Mouse (Mus musculus) CH12.LX (cell line): ENCODE results near the gene Hist1h3f. TPM values are rescaled to one million over a fixed set of nuclear protein-coding genes. Genes with fewer than 3 reads are reported as not detected.
A peak's percentile ranks its signal among the peaks of the same experiment; 100 is the strongest.

ENCODE experiments used
- DNase-seq: peaks from one replicate; pipeline ENCODE4 v3.0.0-alpha.2; 2013; ENCODE audit errors: extremely low read depth
- H3K27ac ChIP-seq: 2 replicates; pipeline ENCODE4 v1.5.1; 2012; ENCODE audit warnings: low read depth, mild to moderate bottlenecking, control low read depth, moderate library complexity; ENCODE audit not compliant: insufficient read depth
- H3K27me3 ChIP-seq: replicated peaks from 2 replicates; pipeline ENCODE3; 2012; ENCODE audit warnings: inconsistent platforms
- H3K36me3 ChIP-seq, 2 experiments: replicated peaks in 1 of 2; 2 replicates each; pipeline versions ENCODE3 to v1.6.1; 2012; ENCODE audit warnings: inconsistent platforms in 1 of 2, low read length in 1 of 2, mild to moderate bottlenecking in 1 of 2, mixed read lengths in 1 of 2, moderate library complexity in 1 of 2; ENCODE audit not compliant: control insufficient read depth in 1 of 2, insufficient read depth in 1 of 2
- H3K4me1 ChIP-seq, 2 experiments: 2 replicates each; pipeline ENCODE4 v1.6.1; 2012; ENCODE audit warnings: inconsistent platforms in 1 of 2, moderate library complexity in 1 of 2; ENCODE audit not compliant: insufficient read depth in 2 of 2, control insufficient read depth in 1 of 2
- H3K4me2 ChIP-seq: 2 replicates; pipeline ENCODE4 v1.6.1; 2012; ENCODE audit warnings: low read depth, mild to moderate bottlenecking, control low read depth; ENCODE audit not compliant: poor library complexity, insufficient read depth, severe bottlenecking
- H3K4me3 ChIP-seq, 3 experiments: fragments of 150-350 bp in 1 of 3; sonication (generic) in 1 of 3; replicated peaks in 1 of 3; 2 replicates each; pipeline versions ENCODE3 to v1.5.1; 2011 to 2012; ENCODE audit warnings: low read depth in 2 of 3, low read length in 2 of 3, mild to moderate bottlenecking in 2 of 3, moderate library complexity in 2 of 3, control low read depth in 1 of 3, improper control_type of control experiment in 1 of 3, inconsistent platforms in 1 of 3, mixed read lengths in 1 of 3; ENCODE audit not compliant: poor library complexity in 1 of 3
- H3K79me2 ChIP-seq: replicated peaks from 2 replicates; pipeline ENCODE4 v1.6.1; 2012; ENCODE audit warnings: mild to moderate bottlenecking, moderate library complexity; ENCODE audit not compliant: control insufficient read depth, poor library complexity, insufficient read depth, severe bottlenecking; ENCODE audit errors: extremely low read depth
- H3K9ac ChIP-seq: 2 replicates; pipeline ENCODE4 v1.6.1; 2012; ENCODE audit warnings: low read depth, mild to moderate bottlenecking, control low read depth, moderate library complexity; ENCODE audit not compliant: insufficient read depth
- H3K9me3 ChIP-seq: replicated peaks from 2 replicates; pipeline ENCODE3; 2012; ENCODE audit warnings: low read length, inconsistent platforms, mixed read lengths
- BHLHE40 ChIP-seq: IDR thresholded peaks from 2 replicates; pipeline ENCODE4 v1.6.1; 2011; ENCODE audit warnings: mild to moderate bottlenecking, low read depth, low read length, improper control_type of control experiment
- CHD1 ChIP-seq: IDR thresholded peaks from 2 replicates; pipeline ENCODE4 v1.6.1; 2012; ENCODE audit warnings: low read depth, low read length, improper control_type of control experiment, inconsistent platforms
- CHD2 ChIP-seq: IDR thresholded peaks from 2 replicates; pipeline ENCODE4 v1.6.1; 2011; ENCODE audit warnings: low read length, improper control_type of control experiment
- E2F4 ChIP-seq: IDR thresholded peaks from 2 replicates; pipeline ENCODE4 v1.6.1; 2011; ENCODE audit warnings: low read depth, low read length, improper control_type of control experiment; ENCODE audit not compliant: insufficient replicate concordance
- ELF1 ChIP-seq: IDR thresholded peaks from 2 replicates; pipeline ENCODE4 v1.6.1; 2014; ENCODE audit warnings: low read depth, mild to moderate bottlenecking, inconsistent platforms, low read length, improper control_type of control experiment
- EP300 ChIP-seq: IDR thresholded peaks from 2 replicates; pipeline ENCODE4 v1.6.1; 2011; ENCODE audit warnings: low read length, improper control_type of control experiment
- ETS1 ChIP-seq: conservative IDR thresholded peaks from 2 replicates; pipeline ENCODE4 v1.6.1; 2012; ENCODE audit warnings: low read depth, mild to moderate bottlenecking, inconsistent platforms, low read length, improper control_type of control experiment, moderate library complexity
- GABPA ChIP-seq: IDR thresholded peaks from 2 replicates; pipeline ENCODE4 v1.6.1; 2012; ENCODE audit warnings: low read depth, low read length, improper control_type of control experiment, inconsistent platforms; ENCODE audit not compliant: insufficient replicate concordance
- HCFC1 ChIP-seq: IDR thresholded peaks from 2 replicates; pipeline ENCODE4 v1.6.1; 2012; ENCODE audit warnings: low read depth, mild to moderate bottlenecking, inconsistent platforms, low read length, improper control_type of control experiment
- IRF4 ChIP-seq: IDR thresholded peaks from 2 replicates; pipeline ENCODE4 v1.6.1; 2014; ENCODE audit warnings: low read depth, mild to moderate bottlenecking, inconsistent platforms, low read length, improper control_type of control experiment
- JUN ChIP-seq: IDR thresholded peaks from 2 replicates; pipeline ENCODE4 v1.6.1; 2011; ENCODE audit warnings: low read depth, mild to moderate bottlenecking, low read length, improper control_type of control experiment, moderate library complexity; ENCODE audit not compliant: insufficient read depth
- KAT2A ChIP-seq: IDR thresholded peaks from 2 replicates; pipeline ENCODE4 v1.6.1; 2012; ENCODE audit warnings: low read length, improper control_type of control experiment, inconsistent platforms; ENCODE audit not compliant: insufficient replicate concordance
- MAFK ChIP-seq: IDR thresholded peaks from 2 replicates; pipeline ENCODE4 v1.6.1; 2011; ENCODE audit warnings: low read length, improper control_type of control experiment; ENCODE audit not compliant: insufficient replicate concordance
- MAX ChIP-seq: IDR thresholded peaks from 2 replicates; pipeline ENCODE4 v1.6.1; 2011; ENCODE audit warnings: low read length, improper control_type of control experiment
- MAZ ChIP-seq: IDR thresholded peaks from 2 replicates; pipeline ENCODE4 v1.6.1; 2012; ENCODE audit warnings: low read depth, mild to moderate bottlenecking, inconsistent platforms, low read length, improper control_type of control experiment, moderate library complexity
- MEF2A ChIP-seq: IDR thresholded peaks from 2 replicates; pipeline ENCODE4 v1.6.1; 2014; ENCODE audit warnings: low read depth, mild to moderate bottlenecking, inconsistent platforms, low read length, improper control_type of control experiment, borderline replicate concordance
- NELFE ChIP-seq: IDR thresholded peaks from 2 replicates; pipeline ENCODE4 v1.6.1; 2011; ENCODE audit warnings: low read depth, low read length, improper control_type of control experiment
- NRF1 ChIP-seq: IDR thresholded peaks from 2 replicates; pipeline ENCODE4 v1.6.1; 2014; ENCODE audit warnings: low read depth, mild to moderate bottlenecking, inconsistent platforms, low read length, improper control_type of control experiment, moderate library complexity
- PAX5 ChIP-seq: IDR thresholded peaks from 2 replicates; pipeline ENCODE4 v1.6.1; 2012; ENCODE audit warnings: low read length, inconsistent platforms, mixed read lengths
- POLR2A ChIP-seq: IDR thresholded peaks from 2 replicates; pipeline ENCODE4 v1.6.1; 2011; ENCODE audit warnings: low read depth, mild to moderate bottlenecking, improper control_type of control experiment, low read length
- POLR2AphosphoS2 ChIP-seq: IDR thresholded peaks from 2 replicates; pipeline ENCODE4 v1.6.1; 2011; ENCODE audit warnings: low read depth, low read length, improper control_type of control experiment
- RCOR1 ChIP-seq: conservative IDR thresholded peaks from 2 replicates; pipeline ENCODE4 v1.6.1; 2012; ENCODE audit warnings: low read depth, mild to moderate bottlenecking, inconsistent platforms, low read length, improper control_type of control experiment
- SIN3A ChIP-seq: IDR thresholded peaks from 2 replicates; pipeline ENCODE4 v1.6.1; 2012; ENCODE audit warnings: low read length, improper control_type of control experiment, inconsistent platforms
- SMC3 ChIP-seq: IDR thresholded peaks from 2 replicates; pipeline ENCODE4 v1.6.1; 2011; ENCODE audit warnings: low read depth, low read length, improper control_type of control experiment
- TBP ChIP-seq: conservative IDR thresholded peaks from 2 replicates; pipeline ENCODE4 v1.6.1; 2011; ENCODE audit warnings: low read depth, low read length, improper control_type of control experiment
- TCF12 ChIP-seq: IDR thresholded peaks from 2 replicates; pipeline ENCODE4 v1.6.1; 2014; ENCODE audit warnings: low read depth, mild to moderate bottlenecking, inconsistent platforms, low read length, improper control_type of control experiment
- UBTF ChIP-seq: IDR thresholded peaks from 2 replicates; pipeline ENCODE4 v1.6.1; 2012; ENCODE audit warnings: low read depth, mild to moderate bottlenecking, inconsistent platforms, low read length, improper control_type of control experiment, moderate library complexity
- USF2 ChIP-seq: conservative IDR thresholded peaks from 2 replicates; pipeline ENCODE4 v1.6.1; 2011; ENCODE audit warnings: low read depth, low read length, improper control_type of control experiment
- ZC3H11A ChIP-seq: IDR thresholded peaks from 2 replicates; pipeline ENCODE4 v1.6.1; 2012; ENCODE audit warnings: low read depth, mild to moderate bottlenecking, inconsistent platforms, low read length, improper control_type of control experiment
- ZKSCAN1 ChIP-seq: IDR thresholded peaks from 2 replicates; pipeline ENCODE4 v1.6.1; 2012; ENCODE audit warnings: low read depth, inconsistent platforms, low read length, improper control_type of control experiment, borderline replicate concordance
- ZMIZ1 ChIP-seq: IDR thresholded peaks from 2 replicates; pipeline ENCODE4 v1.6.1; 2012; ENCODE audit warnings: low read depth, mild to moderate bottlenecking, inconsistent platforms, low read length, improper control_type of control experiment
- ZNF384 ChIP-seq: IDR thresholded peaks from 2 replicates; pipeline ENCODE4 v1.6.1; 2012; ENCODE audit warnings: low read depth, low read length, improper control_type of control experiment, inconsistent platforms
- dilution Hi-C: fragments of 300-500 bp; cut with MboI; formaldehyde crosslinking; loops from 2 replicates; pipeline ENCODE4 v1.14.3; 2020; ENCODE audit warnings: low sequenced_read_pairs; ENCODE audit not compliant: extremely low pct_unique_long_range_greater_than_20kb, extremely low pct_ligation_motif_present
- in situ Hi-C: fragments of 300-500 bp; cut with MboI; formaldehyde crosslinking; loops from 3 replicates; pipeline ENCODE4 v1.14.3; 2019; ENCODE audit warnings: low sequenced_read_pairs, low pct_ligation_motif_present, low pct_unique_long_range_greater_than_20kb, mixed read lengths
- polyA plus RNA-seq: library from polyadenylated mRNA; unstranded; fragments of >175 nt; gene quantifications from 2 replicates; pipeline ENCODE4 v1.2.1, GENCODE M21; 2012; ENCODE audit warnings: low read depth; ENCODE audit not compliant: insufficient read length
- total RNA-seq, 2 experiments: library from RNA; depleted of rRNA; stranded (reverse); fragments of 300-350 nt in 1 of 2; fragments of >200 nt in 1 of 2; gene quantifications; 2 replicates each; pipeline ENCODE4 v1.2.3; 2012 to 2014

Hist1h3f gene
- total and polyA plus RNA-seq, 3 experiments = 0.30 to 553 (median 8.0) TPM

DNA sequence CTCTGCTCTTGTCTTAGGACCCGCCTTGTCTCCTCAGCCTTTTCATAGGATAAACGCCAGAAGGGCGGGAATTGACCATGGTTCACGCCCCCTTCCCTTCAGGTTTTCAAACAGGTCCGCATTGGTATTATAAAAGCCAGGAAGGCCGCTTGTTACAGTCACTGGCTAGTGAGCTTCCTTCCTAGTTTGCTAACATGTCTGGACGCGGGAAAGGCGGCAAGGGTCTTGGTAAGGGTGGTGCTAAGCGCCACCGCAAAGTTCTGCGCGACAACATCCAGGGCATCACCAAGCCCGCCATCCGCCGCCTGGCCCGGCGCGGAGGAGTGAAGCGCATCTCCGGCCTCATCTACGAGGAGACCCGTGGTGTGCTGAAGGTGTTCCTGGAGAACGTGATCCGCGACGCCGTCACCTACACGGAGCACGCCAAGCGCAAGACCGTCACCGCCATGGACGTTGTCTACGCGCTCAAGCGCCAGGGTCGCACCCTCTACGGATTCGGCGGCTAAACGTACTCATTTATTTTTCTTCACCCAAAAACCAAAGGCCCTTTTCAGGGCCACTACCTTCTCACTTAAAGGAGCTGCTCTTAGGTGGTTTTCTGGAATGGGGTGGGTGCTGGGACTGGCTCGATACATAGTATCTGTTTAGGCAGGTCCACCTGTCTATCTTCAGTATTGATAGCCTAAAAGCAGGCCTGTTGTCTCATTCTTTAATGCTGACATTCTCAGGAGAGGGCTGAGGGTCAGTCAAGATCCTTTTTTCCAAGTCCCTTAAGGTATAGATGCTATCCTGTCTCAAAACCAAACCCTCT, 37.8 kb downstream of the Hist1h3f start, which contains the start of gene Hist1h4d:
TSS of gene Hist1h4d (plus strand) at position 191 of the 811 bp plus-strand sequence.
- dilution Hi-C loops (no loop called here), in situ Hi-C loops (no loop called here)
- Histone ChIP-seq H3K9me3 (no peaks in the 10 kb centered on the region), H3K79me2 (no peaks in the 10 kb centered on the region), H3K27ac (peak within 1 kb of the TSS; percentile 92), H3K4me3 (peak within 1 kb of the TSS; percentile 35 to 65 (median 39)), H3K4me1 (peaks cover 3 to 40% of the 10 kb centered on the region in 2 experiments), H3K9ac (peak within 1 kb of the TSS; percentile 43), H3K4me2 (peak within 1 kb of the TSS; percentile 69), H3K36me3 (no peaks in the 10 kb centered on the region), H3K27me3 (no peaks in the 10 kb centered on the region)
- TF ChIP-seq POLR2AphosphoS2 (peak; percentile 100), MAZ (0 out of 2 replicates have a peak, but pooled peaks have one; percentile 66), SMC3 (no peak; the same call in 1 of the 2 replicates), MEF2A (peak; percentile 74; the same call in 1 of the 2 replicates), MAX (peak; percentile 33; the same call in 1 of the 2 replicates), UBTF (peak; percentile 99), PAX5 (no peak), E2F4 (peak; percentile 99), POLR2A (peak; percentile 99), TCF12 (peak; percentile 96), MAFK (no peak), CHD2 (no peak; the same call in 1 of the 2 replicates), CHD1 (peak; percentile 83), ELF1 (peak; percentile 52), ETS1 (0 out of 2 replicates have a peak, but pooled peaks have one; percentile 19), IRF4 (peak; percentile 70), ZKSCAN1 (no peak), EP300 (no peak), SIN3A (peak; percentile 92; the same call in 1 of the 2 replicates), GABPA (peak; percentile 6; the same call in 1 of the 2 replicates), NRF1 (peak; percentile 35), JUN (no peak), ZMIZ1 (peak; percentile 100), ZC3H11A (no peak), TBP (peak; percentile 99), RCOR1 (peak; percentile 95), KAT2A (0 out of 2 replicates have a peak, but pooled peaks have one; percentile 42), ZNF384 (no peak), USF2 (peak; percentile 44; the same call in 1 of the 2 replicates), BHLHE40 (peak; percentile 56), NELFE (peak; percentile 100), HCFC1 (peak; percentile 85)
- peak; percentile 97 for DNase-seq
